Mouse (Mus musculus) liver, adult 2 months (tissue): ENCODE measurements around the gene Mtrf1l. TPM values are rescaled to one million over a fixed set of nuclear protein-coding genes. Genes with fewer than 3 reads are reported as not detected.

Experiments
- DNase-seq: peaks from one replicate; pipeline ENCODE4 v3.0.0-alpha.2; 2011; ENCODE audit warnings: low read depth, low spot score; ENCODE audit errors: extremely low read depth
- H3K27ac ChIP-seq: fragments of 200-500 bp; replicated peaks from 2 replicates; pipeline ENCODE4 v1.5.1; 2012; ENCODE audit warnings: low read depth, mild to moderate bottlenecking, control low read depth, inconsistent platforms, low read length; ENCODE audit not compliant: insufficient read depth
- H3K27me3 ChIP-seq: fragments of 200-500 bp; 2 replicates; pipeline ENCODE4 v1.6.1; 2012; ENCODE audit warnings: mild to moderate bottlenecking, moderate library complexity, low read length, inconsistent platforms; ENCODE audit not compliant: control insufficient read depth, insufficient read depth
- H3K36me3 ChIP-seq: fragments of 200-500 bp; 2 replicates; pipeline ENCODE4 v1.6.1; 2012; ENCODE audit warnings: low read length, inconsistent platforms; ENCODE audit not compliant: control insufficient read depth, insufficient read depth
- H3K4me1 ChIP-seq: fragments of 200-500 bp; 2 replicates; pipeline ENCODE4 v1.6.1; 2011; ENCODE audit warnings: low read length; ENCODE audit not compliant: control insufficient read depth, insufficient read depth
- H3K4me3 ChIP-seq: fragments of 200-500 bp; 2 replicates; pipeline ENCODE4 v1.5.1; 2011; ENCODE audit warnings: low read depth, mild to moderate bottlenecking, control low read depth, low read length, moderate library complexity; ENCODE audit not compliant: insufficient read depth
- H3K79me2 ChIP-seq: fragments of 200-500 bp; 2 replicates; pipeline ENCODE4 v1.6.1; 2012; ENCODE audit warnings: inconsistent platforms, mild to moderate bottlenecking, low read length, moderate library complexity; ENCODE audit not compliant: control insufficient read depth, insufficient read depth
- H3K9ac ChIP-seq: fragments of 200-500 bp; 2 replicates; pipeline ENCODE4 v1.6.1; 2012; ENCODE audit warnings: low read depth, mild to moderate bottlenecking, control low read depth, inconsistent platforms, low read length
- CTCF ChIP-seq: fragments of 200-500 bp; IDR thresholded peaks from 2 replicates; pipeline ENCODE4 v1.5.1; 2011; ENCODE audit warnings: low read depth, low read length, control low read depth
- POLR2A ChIP-seq: fragments of 200-500 bp; IDR thresholded peaks from 2 replicates; pipeline ENCODE4 v1.6.1; 2011; ENCODE audit warnings: low read length, control low read depth; ENCODE audit not compliant: insufficient read depth; ENCODE audit errors: extremely low read depth
- WGBS: fragments of 180-500 bp; shearing (Covaris S2); methylation state at CpG from one replicate; pipeline ENCODE4 v1.1.7; 2018; 5-methylcytosine and 5-hydroxymethylcytosine counted together
- polyA plus RNA-seq: library from polyadenylated mRNA; depleted of rRNA; stranded (reverse); fragments of >200 nt; gene quantifications from 2 replicates; pipeline ENCODE4 v1.2.3, GENCODE M21; 2012
- total RNA-seq: library from RNA; depleted of rRNA; stranded (reverse); fragments of >200 nt; gene quantifications from 2 replicates; pipeline ENCODE4 v1.2.3, GENCODE M21; 2014

Mtrf1l gene
- total and polyA plus RNA-seq, 2 experiments: 0.98 to 7.2 TPM

- H3K9ac ChIP-seq: no peak overlapping the region
- DNase-seq: no peak
- TF ChIP-seq POLR2A (no peak), CTCF (peak; percentile 17; the same call in 1 of the 2 replicates)
- H3K4me1 ChIP-seq: no peaks in the 10 kb centered on the region
- H3K27ac ChIP-seq: no peak overlapping the region
- no peaks in the 10 kb centered on the region for H3K79me2 ChIP-seq
- 74% methylated on average over 4 of the region's 4 CpGs for WGBS
- H3K27me3 ChIP-seq: no peaks in the 10 kb centered on the region
- no peak overlapping the region for H3K4me3 ChIP-seq
- H3K36me3 ChIP-seq: no peaks in the 10 kb centered on the region
These were observed 36.0 kb upstream of the Mtrf1l start for GRCm38 (mm10) chr10:5859729-5860128.

GRCm38 (mm10) chr10:5857996-5858549 lies 34.4 kb upstream of the Mtrf1l start:
- no peak for DNase-seq
- 67% methylated on average over 10 of the region's 10 CpGs for WGBS
- no peaks in the 10 kb centered on the region for H3K36me3 ChIP-seq

GRCm38 (mm10) chr10:5853290-5853868 lies 29.7 kb upstream of the Mtrf1l start:
- Histone ChIP-seq H3K9ac (no peak overlapping the region), H3K27ac (no peak overlapping the region), H3K36me3 (no peaks in the 10 kb centered on the region), H3K79me2 (no peaks in the 10 kb centered on the region), H3K4me1 (no peaks in the 10 kb centered on the region), H3K4me3 (no peak overlapping the region), H3K27me3 (no peaks in the 10 kb centered on the region)
- WGBS: 85% methylated on average over 8 of the region's 8 CpGs
- no peak for DNase-seq
- TF ChIP-seq POLR2A (no peak), CTCF (no peak)

More at GRCm38 (mm10) chr10:5857996-5858549, 34.4 kb upstream of the Mtrf1l start:
- Histone ChIP-seq H3K27ac (no peak overlapping the region), H3K4me3 (no peak overlapping the region), H3K79me2 (no peaks in the 10 kb centered on the region), H3K4me1 (no peaks in the 10 kb centered on the region), H3K27me3 (no peaks in the 10 kb centered on the region), H3K9ac (no peak overlapping the region)
- TF ChIP-seq CTCF: no peak
- no peak for TF ChIP-seq POLR2A

- Histone ChIP-seq H3K9ac (no peak overlapping the region), H3K79me2 (no peaks in the 10 kb centered on the region), H3K4me3 (no peak overlapping the region), H3K27me3 (no peaks in the 10 kb centered on the region), H3K36me3 (no peaks in the 10 kb centered on the region), H3K4me1 (no peaks in the 10 kb centered on the region), H3K27ac (no peak overlapping the region)
- WGBS: 22% methylated on average over 2 of the region's 2 CpGs
- peak; percentile 24 for DNase-seq
- no peak for TF ChIP-seq CTCF
These were observed 23.2 kb upstream of the Mtrf1l start for GRCm38 (mm10) chr10:5846939-5847338.

GRCm38 (mm10) chr10:5841369-5841768 lies 17.7 kb upstream of the Mtrf1l start:
- Histone ChIP-seq H3K4me3 (no peak overlapping the region), H3K79me2 (no peaks in the 10 kb centered on the region), H3K4me1 (no peaks in the 10 kb centered on the region), H3K27me3 (no peaks in the 10 kb centered on the region), H3K9ac (no peak overlapping the region), H3K36me3 (no peaks in the 10 kb centered on the region), H3K27ac (no peak overlapping the region)
- DNase-seq: peak; percentile 64
- TF ChIP-seq CTCF (peak; percentile 39; the same call in 1 of the 2 replicates), POLR2A (no peak)
- WGBS: 76% methylated on average over 4 of the region's 4 CpGs

GRCm38 (mm10) chr10:5826336-5827025 lies 2.8 kb upstream of the Mtrf1l start:
- 72% methylated on average over 6 of the region's 6 CpGs for WGBS
- Histone ChIP-seq H3K4me3 (no peak overlapping the region), H3K9ac (no peak overlapping the region), H3K27me3 (no peaks in the 10 kb centered on the region), H3K4me1 (0 out of 2 replicates have a peak, but pooled peaks cover 6% of the 10 kb centered on the region), H3K79me2 (peaks cover 4% of the 10 kb centered on the region; the same call in 1 of the 2 replicates), H3K36me3 (no peaks in the 10 kb centered on the region), H3K27ac (no peak overlapping the region)
- DNase-seq: no peak
- TF ChIP-seq CTCF (no peak), POLR2A (no peak)
